Mouse (Mus musculus) G1E (cell line): ENCODE measurements at regions not wholly inside any gene's neighbourhood (a gene's known extent, or its start where the extent isn't known, plus 50 kb on each side); places are given as distances from the start of the nearest gene placed in this dataset.

ENCODE experiments used
- CTCF ChIP-seq: IDR thresholded peaks from 2 replicates; pipeline ENCODE4 v1.5.1; 2012; ENCODE audit warnings: low read depth, low read length, inconsistent platforms, mixed read lengths
- GATA1 ChIP-seq: IDR thresholded peaks from 2 replicates; pipeline ENCODE4 v1.6.1; 2012; ENCODE audit warnings: borderline replicate concordance, low read length, inconsistent platforms, mixed read lengths
- GATA2 ChIP-seq: IDR thresholded peaks from 2 replicates; pipeline ENCODE4 v1.6.1; 2012; ENCODE audit warnings: low read depth, low read length, inconsistent platforms, borderline replicate concordance
- TAL1 ChIP-seq: conservative IDR thresholded peaks from 2 replicates; pipeline ENCODE4 v1.6.1; 2012; ENCODE audit warnings: low read depth, low read length, inconsistent platforms, mixed read lengths

DNA sequence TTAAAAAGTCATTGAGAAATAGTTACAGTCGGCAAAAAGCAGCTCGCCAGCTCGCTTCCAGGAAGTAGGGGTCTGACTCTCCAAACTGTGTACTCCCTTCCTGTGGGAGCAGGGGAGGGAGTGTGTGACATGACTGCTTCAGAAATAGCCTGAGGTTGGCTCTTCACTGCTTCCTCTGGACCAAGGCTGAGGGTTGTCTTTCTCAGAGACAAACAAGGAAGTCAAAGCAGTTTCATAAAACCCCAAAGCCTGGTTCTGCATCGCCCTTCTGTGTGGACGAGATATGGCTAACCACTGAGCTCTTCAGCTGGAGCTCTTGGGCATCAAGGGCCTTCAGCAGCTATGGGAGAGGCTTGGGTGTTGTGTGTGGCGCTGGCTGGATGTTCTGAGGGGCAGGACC is 61.0 kb upstream of the Haao start:
- TF ChIP-seq GATA2 = no peak
- no peak for TF ChIP-seq CTCF
- TF ChIP-seq GATA1 = no peak
- peak; percentile 53 for TF ChIP-seq TAL1
